Mouse (Mus musculus): ENCODE data around the gene Cytip. TPM values are rescaled to one million over a fixed set of nuclear protein-coding genes. Genes with fewer than 3 reads are reported as not detected.

Cytip gene
- total and polyA plus RNA-seq, 3 experiments: not detected

Other genes starting within 250 kb of the Cytip start
- not detected in 2 replicates for gene Galnt5, start 197.6 kb downstream of the Cytip start, total RNA-seq (2012; rRNA removed)
- not detected for gene Galnt5, start 197.6 kb downstream of the Cytip start, polyA plus RNA-seq (2012; ENCODE audit: insufficient read depth in 1 of 2, insufficient read length in 2 of 2, low read depth in 1 of 2, low replicate concordance in 2 of 2, missing spikeins in 1 of 2)
- not detected in 2 replicates for gene Ermn, start 142.7 kb downstream of the Cytip start, total RNA-seq (2012; rRNA removed)
- gene Ermn, start 142.7 kb downstream of the Cytip start, polyA plus RNA-seq (2012; ENCODE audit: insufficient read depth in 1 of 2, insufficient read length in 2 of 2, low read depth in 1 of 2, low replicate concordance in 2 of 2, missing spikeins in 1 of 2): not detected
- gene Acvr1c, start 162.4 kb upstream of the Cytip start, total RNA-seq (2012; rRNA removed): not detected in 2 replicates
- gene Acvr1c, start 162.4 kb upstream of the Cytip start, polyA plus RNA-seq (2012; ENCODE audit: insufficient read depth in 1 of 2, insufficient read length in 2 of 2, low read depth in 1 of 2, low replicate concordance in 2 of 2, missing spikeins in 1 of 2): not detected